Mouse (Mus musculus): Measurements from ENCODE around the gene Gm49416. TPM values are rescaled to one million over a fixed set of nuclear protein-coding genes. Genes with fewer than 3 reads are reported as not detected.

The Gm49416 gene
- 1.2 TPM in 1 of 2 replicates, not detected in the other for polyA plus RNA-seq (2012; rRNA removed)

DNA sequence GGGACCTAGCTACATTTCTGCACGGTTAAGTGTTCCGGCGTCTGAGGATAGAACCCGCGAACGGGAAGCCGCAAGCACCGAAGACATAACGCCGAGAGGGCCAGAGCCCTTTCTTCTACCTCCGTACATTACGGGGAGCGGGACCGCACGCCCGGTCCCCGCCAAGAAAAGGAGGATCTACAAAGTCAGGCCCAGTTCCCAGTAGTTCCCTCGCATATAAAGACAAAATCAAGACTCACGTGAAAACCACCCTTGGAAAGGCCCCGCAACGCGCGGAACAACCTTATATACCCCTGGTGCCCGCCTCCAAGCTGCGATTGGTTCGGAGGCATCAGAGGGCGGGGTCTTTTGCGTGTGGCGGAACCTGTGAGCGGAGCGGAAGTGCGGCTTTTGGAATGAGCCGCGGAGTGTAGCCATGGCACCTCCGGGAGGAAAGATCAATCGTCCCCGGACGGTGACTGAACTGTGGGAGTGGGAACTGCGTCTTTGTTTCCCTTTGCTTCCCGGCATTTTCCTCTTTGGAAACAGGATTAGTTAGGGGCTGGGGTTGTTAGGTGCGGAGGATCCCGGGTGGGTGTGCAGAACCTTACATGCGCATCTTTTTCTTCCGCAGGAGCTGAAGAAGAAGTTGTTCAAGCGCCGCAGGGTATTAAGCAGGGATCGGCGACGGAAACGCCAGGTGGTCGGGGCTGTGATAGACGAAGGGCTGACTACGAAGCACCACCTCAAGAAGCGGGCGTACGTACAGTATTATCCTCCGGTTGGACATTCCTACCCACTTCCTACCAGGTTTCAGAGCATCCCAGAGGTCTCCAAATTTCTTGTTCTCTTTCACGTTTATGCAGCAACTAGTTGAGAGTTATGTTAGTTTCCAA lies at the start of gene Gm49416, which contains the start of gene 1810009A15Rik:
Gene Gm49416 (plus strand): TSS at position 416 of the 875 bp plus-strand sequence.
Gene 1810009A15Rik (plus strand): TSS at position 343 of the 875 bp plus-strand sequence.
- Histone ChIP-seq H3K27me3 (ENCODE audit: control insufficient read depth, insufficient read depth, low read length) (no peaks in the 10 kb centered on the region), H3K4me1 (ENCODE audit: control insufficient read depth, insufficient read depth, insufficient read length) (0 out of 2 replicates have a peak, but pooled peaks cover 5% of the 10 kb centered on the region), H3K4me3 (ENCODE audit: extremely low read depth, insufficient read depth, insufficient read length) (peak within 1 kb of the TSS; percentile 75), H3K27ac (ENCODE audit: insufficient read depth, low read length) (peak within 1 kb of the TSS; percentile 83), H3K36me3 (ENCODE audit: control insufficient read depth, insufficient read depth, low read length) (peaks cover 6% of the 10 kb centered on the region)
- under 1% methylated on average over 58 of the region's 58 CpGs for WGBS
- DNase-seq (ENCODE audit: low read depth in 1 of 2, low spot score in 2 of 2) = peak; percentile 90 to 94
- TF ChIP-seq POLR2A (IDR thresholded peaks at IDR 0.05; ENCODE audit: low read depth, low read length) (peak; percentile 72), CTCF (IDR thresholded peaks at IDR 0.05; ENCODE audit: extremely low read depth, insufficient read depth, insufficient read length, insufficient replicate concordance) (no peak)

GRCm38 (mm10) chr19:8839103-8839907 lies 49.4 kb upstream of the Gm49416 start, which contains the start of gene Gng3:
TSS of gene Gng3 (minus strand) at chr19:8839194.
- no peak within 1 kb of the TSS; the same call in 1 of the 2 replicates for H3K27ac ChIP-seq (ENCODE audit: insufficient read depth, low read length)

GRCm38 (mm10) chr19:8839908-8840791 lies 48.6 kb upstream of the Gm49416 start:
- peaks cover 10% of the 10 kb centered on the region; the same call in 1 of the 2 replicates for H3K4me1 ChIP-seq (ENCODE audit: control insufficient read depth, insufficient read depth, insufficient read length)
- H3K4me3 ChIP-seq (ENCODE audit: extremely low read depth, insufficient read depth, insufficient read length) = peak overlapping the region; percentile 68
- WGBS = 26% methylated on average over 29 of the region's 29 CpGs
- peak in 1 of 2 experiments; percentile 70 for DNase-seq (ENCODE audit: low read depth in 1 of 2, low spot score in 2 of 2)
- H3K27me3 ChIP-seq (ENCODE audit: control insufficient read depth, insufficient read depth, low read length) = no peaks in the 10 kb centered on the region
- peak; percentile 54; the same call in 1 of the 2 replicates for TF ChIP-seq POLR2A (IDR thresholded peaks at IDR 0.05; ENCODE audit: low read depth, low read length)
- TF ChIP-seq CTCF (IDR thresholded peaks at IDR 0.05; ENCODE audit: extremely low read depth, insufficient read depth, insufficient read length, insufficient replicate concordance) = no peak
- H3K36me3 ChIP-seq (ENCODE audit: control insufficient read depth, insufficient read depth, low read length) = peaks cover 2% of the 10 kb centered on the region; the same call in 1 of the 2 replicates
- H3K27ac ChIP-seq (ENCODE audit: insufficient read depth, low read length) = peak overlapping the region; percentile 41; the same call in 1 of the 2 replicates

More at GRCm38 (mm10) chr19:8839103-8839907, 49.4 kb upstream of the Gm49416 start, which contains the start of gene Gng3:
- Histone ChIP-seq H3K4me3 (ENCODE audit: extremely low read depth, insufficient read depth, insufficient read length) (peak within 1 kb of the TSS; percentile 69), H3K27me3 (ENCODE audit: control insufficient read depth, insufficient read depth, low read length) (no peaks in the 10 kb centered on the region), H3K36me3 (ENCODE audit: control insufficient read depth, insufficient read depth, low read length) (peaks cover 6% of the 10 kb centered on the region), H3K4me1 (ENCODE audit: control insufficient read depth, insufficient read depth, insufficient read length) (peaks cover 10% of the 10 kb centered on the region; the same call in 1 of the 2 replicates)
- TF ChIP-seq CTCF (IDR thresholded peaks at IDR 0.05; ENCODE audit: extremely low read depth, insufficient read depth, insufficient read length, insufficient replicate concordance) (no peak), POLR2A (IDR thresholded peaks at IDR 0.05; ENCODE audit: low read depth, low read length) (no peak)
- no peak for DNase-seq (ENCODE audit: low read depth in 1 of 2, low spot score in 2 of 2)
- 82% methylated on average over 11 of the region's 11 CpGs for WGBS

DNA sequence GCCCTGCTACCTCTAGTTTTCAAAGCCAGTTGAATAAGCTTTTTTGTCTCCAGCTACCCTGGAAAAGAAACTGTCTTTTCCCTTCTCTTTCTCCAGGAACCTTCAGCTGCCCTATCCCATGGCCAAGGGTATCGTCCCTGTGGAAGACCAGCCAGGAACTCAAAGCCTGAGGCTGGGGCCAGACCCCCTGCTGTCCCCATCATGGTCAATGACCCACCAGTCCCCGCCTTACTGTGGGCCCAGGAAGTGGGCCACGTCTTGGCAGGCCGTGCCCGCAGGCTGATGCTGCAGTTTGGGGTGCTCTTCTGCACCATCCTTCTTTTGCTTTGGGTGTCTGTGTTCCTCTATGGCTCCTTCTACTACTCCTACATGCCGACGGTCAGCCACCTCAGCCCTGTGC lies 47.7 kb upstream of the Gm49416 start:
- Histone ChIP-seq H3K4me1 (ENCODE audit: control insufficient read depth, insufficient read depth, insufficient read length) (peaks cover 10% of the 10 kb centered on the region; the same call in 1 of the 2 replicates), H3K27me3 (ENCODE audit: control insufficient read depth, insufficient read depth, low read length) (no peaks in the 10 kb centered on the region), H3K27ac (ENCODE audit: insufficient read depth, low read length) (no peak overlapping the region), H3K36me3 (ENCODE audit: control insufficient read depth, insufficient read depth, low read length) (peaks cover 3% of the 10 kb centered on the region), H3K4me3 (ENCODE audit: extremely low read depth, insufficient read depth, insufficient read length) (no peak overlapping the region)
- DNase-seq (ENCODE audit: low read depth in 1 of 2, low spot score in 2 of 2) = no peak
- WGBS = 74% methylated on average over 7 of the region's 7 CpGs
- no peak for TF ChIP-seq POLR2A (IDR thresholded peaks at IDR 0.05; ENCODE audit: low read depth, low read length)
- no peak for TF ChIP-seq CTCF (IDR thresholded peaks at IDR 0.05; ENCODE audit: extremely low read depth, insufficient read depth, insufficient read length, insufficient replicate concordance)

GRCm38 (mm10) chr19:8842961-8843360 lies 45.8 kb upstream of the Gm49416 start:
- no peak overlapping the region for H3K4me3 ChIP-seq (ENCODE audit: extremely low read depth, insufficient read depth, insufficient read length)
- no peak for TF ChIP-seq POLR2A (IDR thresholded peaks at IDR 0.05; ENCODE audit: low read depth, low read length)
- no peak for TF ChIP-seq CTCF (IDR thresholded peaks at IDR 0.05; ENCODE audit: extremely low read depth, insufficient read depth, insufficient read length, insufficient replicate concordance)
- WGBS = 88% methylated on average over 6 of the region's 6 CpGs
- peaks cover 10% of the 10 kb centered on the region; the same call in 1 of the 2 replicates for H3K4me1 ChIP-seq (ENCODE audit: control insufficient read depth, insufficient read depth, insufficient read length)
- H3K27ac ChIP-seq (ENCODE audit: insufficient read depth, low read length) = no peak overlapping the region
- H3K27me3 ChIP-seq (ENCODE audit: control insufficient read depth, insufficient read depth, low read length) = no peaks in the 10 kb centered on the region
- no peak for DNase-seq (ENCODE audit: low read depth in 1 of 2, low spot score in 2 of 2)
- peaks cover 18% of the 10 kb centered on the region for H3K36me3 ChIP-seq (ENCODE audit: control insufficient read depth, insufficient read depth, low read length)

Measured in spleen, adult 2 months (tissue).